Mouse (Mus musculus): Measurements from ENCODE around the gene Inpp5b.

DNA sequence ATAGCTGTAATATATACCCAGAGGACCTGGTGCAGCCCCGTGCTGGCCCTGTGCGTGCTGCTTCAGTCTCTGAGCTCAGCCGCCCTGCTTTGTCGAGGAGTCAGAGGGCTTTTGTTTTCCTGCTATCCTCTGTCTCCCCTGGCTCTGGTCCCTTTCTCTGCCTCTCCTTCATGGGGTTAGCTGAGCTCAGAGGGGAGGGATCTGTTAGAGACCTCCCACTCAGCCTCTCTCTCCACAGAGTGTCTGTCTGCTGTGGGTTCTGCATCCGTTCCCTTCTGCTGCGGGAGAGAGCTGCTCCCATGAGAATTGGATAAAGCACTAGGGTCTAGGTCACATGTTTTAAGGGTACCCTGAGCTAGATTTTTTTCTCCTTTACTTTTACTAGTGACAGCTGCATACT lies 15.5 kb upstream of the Inpp5b start:
- TF ChIP-seq CTCF (IDR thresholded peaks at IDR 0.05; ENCODE audit: control insufficient read depth, insufficient read depth, low read length) (no peak), POLR2A (IDR thresholded peaks at IDR 0.05; ENCODE audit: borderline replicate concordance, control insufficient read depth, low read depth, low read length) (no peak)

Data from bone marrow, adult 2 months (tissue).